Mouse (Mus musculus): ENCODE data around the gene Rbm4.
A peak's percentile ranks its signal among the peaks of the same experiment; 100 is the strongest.
"Not testable (repeated sequence)": the region's sequence is repeated elsewhere in the genome, so short reads cannot be mapped to it uniquely, and the experiment has no call there.

Gene Rbm4

DNA sequence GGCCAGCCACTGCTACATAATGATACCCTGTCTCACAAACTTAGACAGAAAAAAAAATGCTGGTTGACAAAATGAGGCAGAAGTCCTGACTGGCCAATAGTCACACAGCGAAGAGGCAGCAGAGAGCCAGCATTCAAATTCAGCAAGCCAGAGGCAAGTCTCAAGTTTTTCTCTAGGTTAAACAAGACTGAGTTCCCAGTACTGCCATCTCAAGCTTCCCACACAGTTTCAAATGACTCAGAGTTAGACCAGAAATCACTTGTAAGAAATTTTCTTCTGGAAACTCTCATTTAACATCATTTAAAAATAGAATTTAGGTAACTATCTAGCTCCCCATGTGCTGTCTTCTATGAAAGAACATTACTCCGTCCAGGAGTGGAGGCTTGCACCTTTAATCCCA lies 4.1 kb upstream of the Rbm4 start:
- DNase-seq (ENCODE audit: low spot score in 2 of 2), result no peak

DNA sequence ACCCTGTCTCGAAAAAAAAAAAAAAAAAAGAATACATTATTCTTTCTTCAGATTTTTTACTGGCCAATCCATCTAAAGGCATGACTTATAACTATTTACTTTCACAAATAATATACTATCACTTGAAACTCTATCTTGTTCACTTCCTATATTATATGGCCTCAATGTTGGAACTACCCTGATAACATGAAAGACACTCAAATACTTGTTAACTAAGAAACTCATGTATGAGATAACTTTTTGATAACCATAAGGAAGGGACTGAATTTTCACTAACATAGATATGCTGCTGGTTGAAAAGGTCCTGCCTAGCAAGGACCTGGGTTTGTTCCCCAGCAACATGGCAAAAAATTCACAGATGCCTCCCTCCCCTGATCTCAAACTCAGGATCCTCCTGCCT lies 2.2 kb upstream of the Rbm4 start:
- no peak for DNase-seq (ENCODE audit: low spot score in 2 of 2)

DNA sequence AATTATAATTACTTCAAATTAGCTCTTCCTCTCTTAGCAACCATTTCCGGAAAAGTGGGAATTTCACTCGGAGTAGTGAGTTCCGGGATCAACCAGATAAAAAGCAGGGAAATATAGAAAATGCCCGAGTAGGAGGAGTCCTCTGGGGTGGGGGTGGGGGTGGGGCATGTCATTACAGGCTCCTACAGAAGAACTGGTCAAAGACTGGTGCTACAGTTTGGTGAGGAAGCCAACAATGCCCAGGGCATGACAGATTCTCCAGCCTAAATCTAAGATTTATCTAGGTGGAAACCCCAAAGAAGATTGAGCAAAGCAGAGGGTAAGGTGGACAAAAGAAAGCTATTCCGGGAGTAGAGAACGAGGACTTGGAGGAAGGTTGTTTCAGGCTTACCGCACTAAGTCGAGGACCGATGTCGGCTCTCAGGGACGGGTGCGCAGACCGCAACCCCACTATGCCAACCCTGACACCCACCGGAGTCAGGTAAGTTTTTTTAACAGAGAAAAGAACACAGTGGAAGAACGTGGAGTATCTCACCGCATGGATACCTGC lies 345 bp downstream of the Rbm4 start:
- no peak for DNase-seq (ENCODE audit: low spot score in 2 of 2)

DNA sequence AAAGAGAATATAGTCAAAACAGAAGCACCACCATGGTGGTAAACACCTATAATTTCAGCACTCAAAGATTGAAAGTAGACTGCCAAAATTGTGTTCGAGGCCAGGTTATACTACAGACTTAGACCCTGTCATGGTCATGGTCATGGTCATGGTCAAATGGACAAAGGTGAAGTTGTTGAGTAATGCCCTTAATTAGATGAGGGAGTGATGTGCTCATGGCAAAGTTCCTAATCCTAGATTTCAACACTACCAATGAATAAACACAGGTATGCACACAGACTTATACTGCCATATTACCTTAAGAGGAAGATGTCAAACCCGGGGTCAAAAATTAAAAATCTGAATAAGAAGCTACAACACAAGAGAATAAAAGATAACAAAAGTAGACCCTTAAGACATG lies 7.4 kb downstream of the Rbm4 start:
- DNase-seq (ENCODE audit: low spot score in 2 of 2), result no peak

DNA sequence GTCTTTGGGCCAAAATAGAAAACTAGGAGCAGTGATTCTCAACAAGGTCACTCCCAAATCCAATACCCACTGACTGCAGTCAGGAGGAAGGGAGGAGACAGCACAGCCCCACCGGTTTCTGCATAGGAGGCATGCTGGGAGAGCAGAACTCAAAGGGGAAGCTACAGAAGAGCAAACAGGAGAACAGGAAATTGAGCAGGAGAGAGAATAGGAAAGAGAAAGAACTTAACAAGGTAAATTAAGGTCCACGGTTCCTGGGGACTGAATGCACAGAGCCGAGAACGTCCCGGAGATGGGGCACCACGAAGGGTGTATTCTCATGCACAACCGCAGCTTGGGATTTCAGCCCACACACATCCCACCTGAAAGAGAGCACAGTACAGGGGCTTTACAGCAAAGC lies 8.5 kb downstream of the Rbm4 start:
- no peak for DNase-seq (ENCODE audit: low spot score in 2 of 2)

DNA sequence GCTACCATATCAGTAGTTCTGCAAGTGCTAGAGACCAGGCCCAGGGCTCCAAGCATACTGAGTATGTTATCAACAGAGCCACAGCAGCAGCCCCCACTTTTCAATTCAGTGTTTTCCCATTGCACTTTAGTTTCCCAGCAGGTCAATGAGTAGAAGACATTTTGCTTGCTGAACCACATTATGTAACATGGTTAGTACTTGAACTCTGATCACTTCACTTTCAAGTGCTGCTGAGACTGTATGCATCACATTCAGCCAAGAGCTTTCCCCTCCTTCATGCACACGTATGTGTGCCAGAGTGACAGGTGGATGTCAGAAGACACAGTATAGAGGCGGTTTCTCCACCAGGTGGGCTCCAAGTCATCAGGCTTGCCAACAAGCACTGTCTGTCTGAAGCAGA lies 10.8 kb downstream of the Rbm4 start:
- no peak for DNase-seq (ENCODE audit: low spot score in 2 of 2)

DNA sequence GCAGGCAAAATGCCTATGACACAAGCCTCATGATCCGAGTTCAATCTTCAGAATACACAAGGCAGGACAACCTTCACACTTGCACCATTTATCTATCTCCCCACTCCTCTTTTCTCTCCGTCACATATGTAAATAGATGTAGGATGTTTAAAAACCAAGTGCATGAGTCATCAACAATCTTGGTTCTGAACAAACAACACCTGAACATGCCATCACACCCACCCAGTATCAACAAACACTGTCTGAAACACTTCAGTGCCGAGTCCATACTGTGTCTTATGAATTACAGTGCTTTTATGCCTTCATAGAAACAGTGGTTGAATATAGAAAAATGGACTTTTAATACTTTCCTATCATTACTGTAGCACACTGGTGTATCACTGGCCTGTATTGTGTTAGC lies 20.9 kb downstream of the Rbm4 start:
- DNase-seq (ENCODE audit: low spot score in 2 of 2), result no peak

DNA sequence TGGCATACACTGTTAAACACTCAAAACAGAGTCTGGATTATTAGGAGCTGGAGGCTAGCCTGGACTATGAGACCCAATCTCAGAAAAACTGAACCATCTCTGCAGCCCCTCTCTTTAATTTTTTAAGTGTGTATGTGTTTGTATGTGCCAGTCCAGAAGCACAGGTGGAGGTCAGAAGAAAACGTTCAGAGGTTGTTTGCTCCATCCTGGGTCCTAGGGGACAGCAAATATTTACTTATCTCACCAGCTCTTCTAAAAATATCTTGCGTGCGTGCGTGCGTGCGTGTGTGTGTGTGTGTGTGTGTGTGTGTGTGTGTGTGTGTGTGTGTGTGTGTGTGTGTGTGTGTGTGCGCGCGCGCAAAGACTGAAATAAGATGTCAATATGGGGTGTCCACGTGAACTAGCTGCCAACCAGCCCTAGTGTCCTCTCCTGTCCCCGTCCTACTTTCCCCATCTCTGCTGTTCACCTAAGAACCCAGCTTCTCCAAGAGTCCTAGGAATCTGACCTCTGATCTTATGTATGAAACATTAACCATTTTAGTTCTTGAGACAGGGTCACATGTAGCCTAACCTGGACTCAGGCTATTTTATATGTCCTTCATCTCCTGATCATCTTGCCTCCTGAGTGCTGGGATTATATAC lies 26.1 kb downstream of the Rbm4 start:
- no peak for DNase-seq (ENCODE audit: low spot score in 2 of 2)

DNA sequence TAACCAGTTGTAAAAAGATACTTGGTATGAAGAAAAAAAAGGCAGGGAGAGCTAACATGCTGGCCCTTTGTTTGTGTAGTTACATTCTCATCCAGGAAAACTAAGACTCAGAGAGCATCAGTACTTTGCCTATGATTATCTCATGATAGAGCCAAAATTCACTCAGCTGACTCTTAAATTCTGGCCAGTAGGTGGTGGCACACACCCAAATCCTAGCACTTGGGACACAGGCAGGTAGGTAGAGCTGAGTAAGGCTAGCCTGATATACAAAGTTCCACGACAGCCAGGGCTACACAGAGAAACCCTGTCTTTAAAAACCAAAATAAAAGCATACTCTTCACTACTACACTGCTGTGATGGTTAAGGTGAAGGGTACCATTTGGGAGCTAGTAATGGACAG lies 30.8 kb downstream of the Rbm4 start:
- DNase-seq (ENCODE audit: low spot score in 2 of 2), result no peak

DNA sequence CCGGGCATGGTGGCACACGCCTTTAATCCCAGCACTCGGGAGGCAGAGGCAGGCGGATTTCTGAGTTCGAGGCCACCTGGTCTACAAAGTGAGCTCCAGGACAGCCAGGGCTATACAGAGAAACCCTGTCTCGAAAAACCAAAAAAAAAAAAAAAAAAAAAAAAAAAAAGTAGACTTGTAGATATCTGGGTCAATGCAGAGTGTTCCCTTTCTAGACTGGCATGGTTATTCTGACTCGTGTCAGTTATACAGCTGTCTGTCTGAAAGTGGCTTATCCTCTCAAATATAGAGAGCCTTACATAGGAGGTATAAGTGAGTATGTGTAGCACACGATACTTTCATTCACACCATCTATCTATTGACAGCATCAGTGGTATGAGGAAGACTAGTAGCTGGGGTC lies 33.2 kb downstream of the Rbm4 start:
- not testable (repeated sequence) for DNase-seq (ENCODE audit: low spot score in 2 of 2)

DNA sequence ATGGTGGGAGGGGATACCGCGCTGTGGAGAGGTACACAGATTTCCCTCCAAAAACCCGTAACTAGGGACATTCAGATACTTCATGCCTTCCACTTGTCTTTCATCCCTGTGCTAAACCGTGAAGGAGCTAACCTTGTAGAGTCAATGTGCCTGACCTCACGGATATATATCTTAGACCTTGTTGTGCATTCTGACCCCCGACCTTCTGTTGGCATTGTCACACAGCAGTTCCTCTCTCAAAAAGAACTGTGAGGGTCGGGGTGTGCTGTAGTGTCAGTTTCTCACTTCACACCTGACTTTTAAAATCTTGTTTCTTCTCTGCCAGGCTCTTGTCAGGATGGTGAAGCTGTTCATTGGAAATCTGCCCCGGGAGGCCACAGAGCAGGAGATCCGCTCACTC lies 36.8 kb downstream of the Rbm4 start:
- DNase-seq (ENCODE audit: low spot score in 2 of 2), result no peak

DNA sequence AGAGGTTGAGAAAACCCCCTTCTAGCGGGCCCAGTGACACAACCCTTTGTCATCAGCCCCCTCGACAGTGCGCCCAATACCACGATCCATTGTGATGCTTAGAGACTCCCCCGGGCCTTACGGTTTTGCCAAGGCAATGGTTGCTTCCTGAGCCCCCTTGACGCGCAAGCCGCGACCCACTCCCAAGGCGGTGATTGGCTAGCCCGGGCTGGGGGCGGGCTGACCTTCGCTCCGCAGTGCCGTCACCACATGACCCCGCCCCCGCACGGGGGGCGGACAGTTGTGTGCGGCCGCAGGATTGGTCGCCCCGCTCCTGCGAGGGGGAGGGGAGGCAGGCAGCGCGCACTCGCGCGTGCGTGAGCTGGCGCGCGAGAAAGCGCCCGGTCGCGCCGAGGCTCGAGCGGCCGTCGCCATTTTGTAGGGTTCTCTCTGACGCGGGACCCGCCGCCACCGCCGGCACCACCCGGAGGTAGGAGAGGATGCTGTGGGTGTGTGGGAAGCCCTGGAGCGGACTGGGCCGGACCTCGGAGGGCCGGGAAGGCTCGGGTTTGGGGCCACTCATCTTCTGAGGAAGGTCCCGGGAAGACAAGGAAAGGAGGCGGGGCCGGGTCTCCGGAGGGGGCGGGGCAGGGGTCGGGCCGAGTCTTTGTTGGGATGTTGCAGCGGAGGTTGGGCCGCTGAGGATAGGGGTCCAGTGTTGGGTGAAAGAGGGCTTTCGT lies 37.3 kb downstream of the Rbm4 start, which contains the start of gene Rbm4b:
Gene Rbm4b, plus strand, starts transcription at position 305 of the 719 bp plus-strand sequence.
- peak; percentile 94 to 95 for DNase-seq (ENCODE audit: low spot score in 2 of 2)

DNA sequence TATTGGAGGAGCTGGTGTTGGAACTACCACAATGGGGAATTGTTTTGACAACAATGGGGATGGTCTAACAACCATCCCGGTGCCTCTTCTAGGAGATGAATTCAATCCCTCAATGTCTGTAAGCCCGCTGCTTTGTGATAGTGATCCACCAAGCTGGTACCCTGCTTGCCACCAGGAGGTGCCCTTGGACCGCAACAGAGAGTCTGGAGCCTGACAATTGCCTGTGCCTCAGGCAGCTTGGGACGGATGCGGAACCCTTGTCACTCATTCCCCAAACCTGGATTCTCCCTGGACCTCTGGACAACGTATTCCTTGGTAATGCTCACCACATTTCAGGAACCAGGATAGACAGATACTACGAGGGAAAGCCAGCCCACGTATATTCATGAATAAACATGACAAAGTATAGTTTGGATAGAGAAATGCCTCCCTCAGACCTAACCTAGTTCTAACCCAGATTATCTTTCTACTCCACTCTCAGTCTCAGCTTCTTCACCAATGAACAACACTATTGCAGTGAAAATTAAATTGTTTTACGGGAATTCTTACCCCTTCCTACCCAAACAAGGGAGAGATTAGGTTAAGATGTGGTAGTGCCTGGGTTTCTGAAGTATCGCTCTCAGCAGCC lies 38.0 kb downstream of the Rbm4 start:
- DNase-seq (ENCODE audit: low spot score in 2 of 2), result peak; percentile 86 to 90

DNA sequence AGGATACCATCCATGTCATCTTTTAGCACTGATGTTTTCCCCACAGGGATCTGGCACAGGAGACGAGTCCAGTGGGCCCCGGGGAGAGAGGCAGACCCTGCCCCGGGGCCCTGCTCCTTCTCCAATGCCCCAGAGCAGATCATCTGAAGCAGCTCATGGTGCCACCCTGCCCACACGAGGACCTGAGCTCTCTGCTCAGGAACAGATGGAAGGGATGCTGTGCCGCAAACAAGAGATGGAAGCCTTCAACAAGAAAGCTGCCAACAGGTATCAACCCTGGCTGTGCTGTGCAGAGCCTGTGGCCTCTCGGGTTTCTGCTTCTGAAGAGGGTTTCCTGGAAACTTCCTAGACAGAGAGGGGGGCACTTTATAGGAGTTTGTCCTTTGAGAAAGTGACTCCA lies 43.7 kb downstream of the Rbm4 start:
- no peak for DNase-seq (ENCODE audit: low spot score in 2 of 2)

DNA sequence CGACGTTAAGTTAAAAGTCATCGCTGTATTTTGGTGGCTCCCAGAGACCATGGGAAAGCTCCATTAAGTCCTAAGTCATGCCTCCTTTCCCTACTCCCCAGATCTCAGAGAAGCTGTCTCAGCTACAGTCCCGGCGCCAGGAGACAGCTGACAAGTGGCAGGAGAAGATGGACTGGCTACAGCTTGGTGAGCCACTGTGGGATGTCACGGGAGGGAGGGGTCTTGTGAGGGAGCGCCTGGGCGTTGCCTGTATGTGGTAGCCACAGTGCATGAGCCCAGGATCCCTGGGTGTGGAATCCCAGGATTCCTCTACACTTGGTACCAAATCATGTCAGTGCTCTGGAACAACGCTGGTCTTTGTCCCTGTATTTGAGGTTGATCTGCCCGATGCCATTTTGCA lies 45.2 kb downstream of the Rbm4 start:
- DNase-seq (ENCODE audit: low spot score in 2 of 2), result no peak

DNA sequence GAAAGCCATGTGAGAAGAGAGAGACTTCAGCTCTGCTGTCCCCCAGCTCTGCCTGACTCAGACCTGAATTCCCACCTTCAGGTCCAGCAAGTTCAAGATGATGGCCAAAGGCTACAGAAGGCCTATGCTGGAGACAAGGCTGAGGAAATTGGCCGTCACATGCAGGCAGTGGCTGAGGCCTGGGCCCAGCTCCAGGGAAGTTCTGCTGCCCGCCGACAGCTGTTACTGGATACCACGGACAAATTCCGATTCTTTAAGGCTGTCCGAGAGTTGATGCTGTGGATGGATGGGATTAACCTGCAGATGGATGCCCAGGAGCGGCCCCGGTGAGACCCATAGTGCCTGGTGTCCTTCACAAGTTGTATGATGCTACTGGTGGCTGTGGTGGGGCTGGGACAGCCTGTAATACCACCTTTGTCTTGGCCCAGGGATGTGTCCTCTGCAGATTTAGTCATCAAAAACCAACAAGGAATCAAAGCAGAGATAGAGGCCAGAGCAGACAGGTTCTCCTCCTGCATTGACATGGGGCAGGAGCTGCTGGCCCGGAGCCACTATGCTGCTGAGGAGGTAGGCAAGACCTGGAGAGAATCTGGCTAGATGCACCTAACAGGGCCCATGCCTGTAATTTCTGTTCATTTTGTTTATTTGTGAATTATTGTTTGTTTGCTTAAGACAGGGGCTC lies 45.9 kb downstream of the Rbm4 start:
- DNase-seq (ENCODE audit: low spot score in 2 of 2), result no peak

DNA sequence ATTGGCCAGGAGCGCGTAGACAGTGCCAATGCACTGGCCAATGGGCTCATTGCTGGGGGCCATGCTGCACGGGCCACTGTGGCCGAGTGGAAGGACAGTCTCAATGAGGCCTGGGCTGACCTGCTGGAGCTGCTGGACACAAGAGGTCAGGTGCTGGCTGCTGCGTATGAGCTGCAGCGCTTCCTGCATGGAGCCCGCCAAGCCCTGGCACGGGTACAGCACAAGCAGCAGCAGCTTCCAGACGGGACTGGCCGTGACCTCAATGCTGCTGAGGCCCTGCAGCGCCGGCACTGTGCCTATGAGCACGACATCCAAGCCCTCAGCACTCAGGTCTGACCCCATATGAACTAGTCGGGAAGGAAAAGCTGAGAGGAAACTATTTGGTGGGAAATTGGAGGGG lies 47.1 kb downstream of the Rbm4 start:
- peak in 1 of 2 experiments; percentile 38 for DNase-seq (ENCODE audit: low spot score in 2 of 2)

DNA sequence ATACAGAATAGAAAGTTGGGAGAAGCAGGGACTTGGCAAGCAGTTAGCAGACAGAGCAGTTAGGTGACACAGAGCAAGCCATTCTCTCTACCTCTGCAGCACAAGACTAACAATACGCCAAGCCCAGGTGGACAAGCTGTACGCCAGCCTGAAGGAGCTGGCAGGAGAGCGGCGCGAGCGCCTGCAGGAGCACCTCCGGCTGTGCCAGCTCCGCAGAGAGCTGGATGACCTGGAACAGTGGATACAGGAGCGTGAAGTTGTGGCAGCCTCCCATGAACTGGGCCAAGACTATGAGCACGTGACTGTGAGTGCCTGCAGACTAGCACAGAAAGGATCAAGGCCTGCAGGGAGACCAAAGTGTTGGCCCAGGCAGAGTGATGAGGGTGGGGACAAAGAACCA lies 48.0 kb downstream of the Rbm4 start:
- DNase-seq (ENCODE audit: low spot score in 2 of 2), result no peak

DNA sequence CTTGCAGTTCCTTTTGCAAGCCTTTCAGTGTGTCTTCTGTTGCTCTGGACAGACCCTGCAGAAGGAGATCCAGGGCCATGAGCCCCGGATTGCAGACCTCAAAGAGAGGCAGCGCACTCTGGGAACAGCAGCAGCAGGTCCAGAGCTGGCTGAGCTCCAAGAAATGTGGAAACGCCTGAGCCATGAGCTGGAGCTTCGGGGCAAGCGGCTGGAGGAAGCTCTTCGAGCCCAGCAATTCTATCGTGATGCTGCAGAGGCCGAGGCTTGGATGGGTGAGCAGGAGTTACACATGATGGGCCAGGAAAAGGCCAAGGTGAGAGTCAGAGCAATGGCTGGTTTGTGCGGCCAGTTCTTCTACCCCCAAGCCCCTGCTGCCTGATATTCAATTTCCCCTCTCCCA lies 48.6 kb downstream of the Rbm4 start:
- DNase-seq (ENCODE audit: low spot score in 2 of 2), result peak in 1 of 2 experiments; percentile 31

DNA sequence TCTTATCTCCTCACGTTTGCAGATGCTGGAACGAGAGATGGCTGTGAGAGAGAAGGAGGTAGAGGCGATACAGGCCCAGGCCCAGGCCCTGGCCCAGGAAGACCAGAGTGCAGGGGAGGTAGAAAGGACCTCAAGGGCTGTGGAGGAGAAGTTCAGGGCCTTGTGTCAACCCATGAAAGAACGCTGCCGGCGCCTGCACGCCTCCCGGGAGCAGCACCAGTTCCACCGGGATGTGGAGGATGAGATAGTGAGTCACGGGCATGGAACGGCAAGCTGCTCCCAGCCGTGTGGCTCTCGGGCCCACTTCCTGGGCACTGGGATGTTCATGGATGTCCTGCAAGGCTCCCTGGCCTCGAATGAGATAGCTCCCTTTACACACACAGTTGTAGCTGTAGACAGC lies 49.7 kb downstream of the Rbm4 start:
- DNase-seq (ENCODE audit: low spot score in 2 of 2), result no peak

DNA sequence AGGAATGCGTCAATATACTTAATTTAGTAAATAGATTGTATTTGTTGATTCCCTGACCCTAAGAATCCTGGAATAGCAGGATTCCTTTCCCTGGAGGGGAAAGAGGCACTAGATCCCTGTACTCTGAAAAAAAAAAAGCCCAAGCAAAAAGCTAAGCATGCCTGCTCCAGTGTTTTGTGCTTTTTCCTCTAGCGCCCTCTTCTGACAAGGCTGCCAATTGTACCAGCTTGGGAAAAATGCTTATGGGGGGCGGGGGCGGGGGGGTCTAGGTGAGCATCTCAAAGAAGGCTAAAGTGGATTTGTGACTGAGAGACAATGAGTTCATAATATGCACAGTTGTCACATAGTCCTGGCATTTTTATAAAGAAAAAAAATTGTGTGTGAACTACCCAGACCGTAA lies 50.2 kb downstream of the Rbm4 start:
- DNase-seq (ENCODE audit: low spot score in 2 of 2), result no peak

DNA sequence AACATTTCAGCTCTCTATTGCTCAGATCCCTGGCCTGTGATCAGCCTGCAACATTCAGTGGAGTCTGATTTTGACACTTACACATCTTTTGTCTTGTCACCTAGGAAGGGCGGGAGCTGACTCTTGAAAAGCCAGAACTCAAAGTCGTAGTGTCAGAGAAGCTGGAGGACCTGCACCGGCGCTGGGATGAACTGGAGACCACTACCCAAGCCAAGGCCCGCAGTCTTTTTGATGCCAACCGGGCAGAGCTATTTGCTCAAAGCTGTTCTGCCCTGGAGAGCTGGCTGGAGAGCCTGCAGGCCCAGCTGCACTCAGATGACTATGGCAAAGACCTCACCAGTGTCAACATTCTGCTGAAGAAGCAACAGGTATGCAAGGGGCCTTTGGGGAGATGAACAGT lies 51.5 kb downstream of the Rbm4 start:
- DNase-seq (ENCODE audit: low spot score in 2 of 2), result no peak
